ENCODE assay signal across 8 mouse cellular contexts in the genomic region with DNA sequence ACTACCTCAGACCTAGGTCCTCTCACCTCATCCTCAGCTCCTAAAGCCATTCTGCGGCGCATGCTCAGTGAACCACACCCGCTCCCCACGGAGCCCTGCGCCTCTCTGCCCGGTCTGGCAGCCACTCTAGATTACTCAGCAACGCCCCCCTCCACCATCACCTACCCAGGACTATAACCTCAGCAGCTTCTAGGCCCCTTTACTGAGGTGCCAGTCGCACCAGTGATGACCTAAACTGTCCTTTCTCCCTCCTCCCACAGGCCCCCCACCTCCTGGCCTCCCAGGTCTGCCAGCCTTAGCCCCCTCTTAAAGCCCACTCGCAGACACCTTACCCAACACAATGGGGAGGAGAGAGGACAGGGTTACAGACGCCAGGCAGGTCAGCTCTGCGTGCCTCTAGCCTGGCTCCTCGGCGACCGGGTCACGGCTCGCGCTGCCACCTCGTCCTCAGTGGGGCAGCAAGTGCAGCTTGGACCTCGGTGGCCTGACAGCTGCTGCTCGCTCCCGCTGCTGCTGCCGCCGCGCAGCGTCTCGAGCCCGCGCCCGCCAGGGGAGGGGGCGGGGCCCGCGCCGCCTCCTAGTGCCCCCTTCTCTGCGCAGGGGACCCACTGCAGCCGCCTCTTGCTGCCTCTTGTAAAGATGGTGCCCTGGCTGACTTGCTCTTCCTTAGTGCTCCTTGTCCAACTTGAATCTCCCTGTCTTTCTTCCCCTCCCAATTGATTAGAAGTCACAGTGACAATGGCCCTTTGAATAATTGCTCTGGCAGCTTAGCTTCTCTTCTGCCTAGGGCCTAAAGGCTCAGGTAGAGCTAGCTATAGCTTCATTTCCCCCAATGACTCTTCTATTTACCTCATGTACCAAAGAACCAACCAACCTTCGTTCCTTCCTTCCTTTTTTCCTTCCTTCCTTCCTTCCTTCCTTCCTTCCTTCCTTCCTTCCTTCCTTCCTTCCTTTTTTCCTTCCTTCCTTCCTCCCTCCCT. TPM values are rescaled to one million over a fixed set of nuclear protein-coding genes. Genes with fewer than 3 reads are reported as not detected.
A peak's percentile ranks its signal among the peaks of the same experiment; 100 is the strongest.
DNase-seq lines count a peak whose midpoint lies in the region; ATAC-seq and TF ChIP-seq lines count a peak whose summit lies in the region.

TSS of gene Rab9b (minus strand) at position 695 of the 980 bp plus-strand sequence.

- dilution Hi-C loops in CH12.LX (cut with MboI; ENCODE audit: extremely low pct_ligation_motif_present, extremely low pct_unique_long_range_greater_than_20kb, low sequenced_read_pairs): no loop called here

- peak within 1 kb of the TSS; percentile 95 for H3K4me2 ChIP-seq in CH12.LX (ENCODE audit: insufficient read depth, low read depth, poor library complexity, severe bottlenecking)
- H3K4me2 ChIP-seq in heart, embryonic 15.5 days: peak within 1 kb of the TSS; percentile 81

- 0 out of 2 replicates have a peak within 1 kb of the TSS, but pooled peaks have one; percentile 39 for H3K9ac ChIP-seq in CH12.LX (ENCODE audit: insufficient read depth, low read depth)
- H3K9ac ChIP-seq in ES-E14 (ENCODE audit: insufficient read depth, low read depth, low read length, poor library complexity, severe bottlenecking): peak within 1 kb of the TSS; percentile 42; the same call in 1 of the 2 replicates
- H3K9ac ChIP-seq in heart, embryonic 15.5 days: peak within 1 kb of the TSS; percentile 47

- in situ Hi-C loops in CH12.LX (cut with MboI; ENCODE audit: low pct_ligation_motif_present, low pct_unique_long_range_greater_than_20kb, low sequenced_read_pairs) (no loop called here), ES-E14 (cut with MboI; ENCODE audit: low sequenced_read_pairs in 2 of 2, unreplicated experiment in 2 of 2) (no loop called here)

- TF ChIP-seq CTCF in CH12.LX (conservative IDR thresholded peaks at IDR 0.05 in 1 of 2, IDR thresholded peaks at IDR 0.05 in 1 of 2; ENCODE audit: low read depth in 2 of 2, low read length in 2 of 2): no peak
- TF ChIP-seq CTCF in small intestine, adult 2 months (IDR thresholded peaks at IDR 0.05; ENCODE audit: extremely low read depth, insufficient read length, insufficient replicate concordance, low read depth, low read length): no peak

- H3K4me1 ChIP-seq in CH12.LX (ENCODE audit: control insufficient read depth in 1 of 2, insufficient read depth in 2 of 2): peaks cover 0 to 3% of the 10 kb centered on the region in 2 experiments; a peak in 1 of 4 replicates
- no peaks in the 10 kb centered on the region for H3K4me1 ChIP-seq in ES-E14 (ENCODE audit: control insufficient read depth in 2 of 2, insufficient read depth in 2 of 2, low read length in 2 of 2, poor library complexity in 1 of 2)
- no peaks in the 10 kb centered on the region for H3K4me1 ChIP-seq in heart, embryonic 15.5 days (replicated peaks)
- H3K4me1 ChIP-seq in small intestine, adult 2 months (ENCODE audit: control insufficient read depth, insufficient read depth, insufficient read length, low read length): no peaks in the 10 kb centered on the region

- H3K36me3 ChIP-seq in CH12.LX (replicated peaks in 1 of 2; ENCODE audit: control insufficient read depth in 1 of 2, insufficient read depth in 1 of 2, low read length in 1 of 2): no peaks in the 10 kb centered on the region
- no peaks in the 10 kb centered on the region for H3K36me3 ChIP-seq in ES-E14 (ENCODE audit: control insufficient read depth, insufficient read depth, low read length, poor library complexity, severe bottlenecking)
- H3K36me3 ChIP-seq in heart, embryonic 15.5 days: no peaks in the 10 kb centered on the region
- H3K36me3 ChIP-seq in small intestine, adult 2 months (ENCODE audit: control insufficient read depth, insufficient read depth, low read length): no peaks in the 10 kb centered on the region

- H3K27me3 ChIP-seq in CH12.LX (replicated peaks): no peaks in the 10 kb centered on the region
- H3K27me3 ChIP-seq in heart, embryonic 15.5 days: no peaks in the 10 kb centered on the region
- H3K27me3 ChIP-seq in small intestine, adult 2 months (ENCODE audit: control insufficient read depth, insufficient read depth, low read length): no peaks in the 10 kb centered on the region

- peak; percentile 73 for ATAC-seq in common myeloid progenitor, adult 5-6 weeks (replicated peaks; ENCODE audit: low read depth, poor library complexity, severe bottlenecking)
- 0 out of 2 replicates have a peak, but pooled peaks have one; percentile 39 for ATAC-seq in heart, embryonic 15.5 days (replicated peaks; ENCODE audit: insufficient number of reproducible peaks, insufficient read depth, low FRiP score, low read depth)

- H3K79me2 ChIP-seq in CH12.LX (replicated peaks; ENCODE audit: control insufficient read depth, extremely low read depth, insufficient read depth, poor library complexity, severe bottlenecking): no peaks in the 10 kb centered on the region

- TF ChIP-seq EP300 in CH12.LX (IDR thresholded peaks at IDR 0.05; ENCODE audit: low read length): no peak

- H3K4me3 ChIP-seq in CH12.LX (replicated peaks in 1 of 3; ENCODE audit: low read depth in 2 of 3, low read length in 2 of 3, poor library complexity in 1 of 3) (peak within 1 kb of the TSS in 1 of 3 experiments; percentile 69), ES-E14 (ENCODE audit: insufficient read depth in 1 of 2, low read depth in 1 of 2, low read length in 2 of 2, poor library complexity in 1 of 2, severe bottlenecking in 1 of 2) (peak within 1 kb of the TSS; percentile 68 to 69)
- peak within 1 kb of the TSS; percentile 54 for H3K4me3 ChIP-seq in heart, embryonic 15.5 days
- H3K4me3 ChIP-seq in small intestine, adult 2 months (ENCODE audit: low read depth, low read length): peak within 1 kb of the TSS; percentile 61

- DNase-seq in CH12.LX (ENCODE audit: extremely low read depth) (no peak), ES-E14 (ENCODE audit: low read depth, low spot score) (peak; percentile 11)
- peak; percentile 20 to 36 for DNase-seq in layer of hippocampus, postnatal 14 days (ENCODE audit: low spot score in 2 of 2)
- DNase-seq in lung, postnatal 36 days: peak; percentile 1
- DNase-seq in ovary, postnatal 14 days (ENCODE audit: low spot score): no peak

- no peak within 1 kb of the TSS for H3K27ac ChIP-seq in CH12.LX (ENCODE audit: insufficient read depth, low read depth)
- no peak within 1 kb of the TSS for H3K27ac ChIP-seq in ES-E14 (ENCODE audit: insufficient read depth, low read depth, low read length, poor library complexity, severe bottlenecking)
- H3K27ac ChIP-seq in heart, embryonic 15.5 days: no peak within 1 kb of the TSS
- no peak within 1 kb of the TSS for H3K27ac ChIP-seq in small intestine, adult 2 months (ENCODE audit: insufficient read depth, low read depth, low read length)

- TF ChIP-seq RAD21 in CH12.LX (IDR thresholded peaks at IDR 0.05; ENCODE audit: low read depth, low read length): no peak

- WGBS in heart, embryonic 15.5 days: 21% methylated on average over 34 of the region's 36 CpGs
- 9% methylated on average over 36 of the region's 36 CpGs for WGBS in small intestine, adult 2 months

- no peak for TF ChIP-seq POLR2A in CH12.LX (IDR thresholded peaks at IDR 0.05; ENCODE audit: low read depth, low read length)
- TF ChIP-seq POLR2A in small intestine, adult 2 months (IDR thresholded peaks at IDR 0.05; ENCODE audit: low read depth, low read length): no peak

- H3K9me3 ChIP-seq in CH12.LX (replicated peaks; ENCODE audit: low read length) (no peaks in the 10 kb centered on the region), ES-E14 (ENCODE audit: control insufficient read depth, insufficient read depth, low read depth, low read length) (no peaks in the 10 kb centered on the region)
- H3K9me3 ChIP-seq in heart, embryonic 15.5 days (replicated peaks): no peaks in the 10 kb centered on the region

TF ChIP-seq in CH12.LX, 34 proteins besides CTCF, POLR2A, EP300 and RAD21:
- TF ChIP-seq CHD1 (IDR thresholded peaks at IDR 0.05; ENCODE audit: low read depth, low read length): no peak
- TF ChIP-seq ZC3H11A (IDR thresholded peaks at IDR 0.05; ENCODE audit: low read depth, low read length): no peak
- no peak for TF ChIP-seq MAFK (IDR thresholded peaks at IDR 0.05; ENCODE audit: insufficient replicate concordance, low read length)
- TF ChIP-seq NRF1 (IDR thresholded peaks at IDR 0.05; ENCODE audit: low read depth, low read length): peak; percentile 79
TF ChIP-seq in CH12.LX: peak in this region for 1.

TF ChIP-seq in ES-E14, 5 proteins besides CTCF, POLR2A, EP300 and RAD21:
- TF ChIP-seq HCFC1 (IDR thresholded peaks at IDR 0.05; ENCODE audit: borderline replicate concordance, insufficient read depth, low read length): no peak
- no peak for TF ChIP-seq ZC3H11A (IDR thresholded peaks at IDR 0.05; ENCODE audit: borderline replicate concordance, low read depth, low read length)
- no peak for TF ChIP-seq ZNF384 (IDR thresholded peaks at IDR 0.05; ENCODE audit: low read depth, low read length)
- TF ChIP-seq CHD2 (IDR thresholded peaks at IDR 0.05; ENCODE audit: low read depth, low read length): no peak
- TF ChIP-seq MAFK (IDR thresholded peaks at IDR 0.05; ENCODE audit: insufficient read depth, low read depth, low read length): no peak

RNA-seq across cellular contexts. Expression of gene Rab9b, which starts in this region (rescaled TPM):
- total RNA-seq in CH12.LX (2012; rRNA removed) (0.04 TPM in 2 replicates), CH12.LX (2014; rRNA removed) (not detected in 2 replicates), ES-E14 (2012; rRNA removed) (0.18 TPM in 1 of 2 replicates, not detected in the other)
- polyA plus RNA-seq in CH12.LX (2012; ENCODE audit: insufficient read length, low read depth): not detected in 2 replicates
- not detected in 2 replicates for total RNA-seq in common myeloid progenitor, adult 5-6 weeks (2017)
- polyA plus RNA-seq in heart, embryonic 15.5 days (2015; fragmentation: Nextera tagmentation; extraction: Ambion mirVana): 0.23 and 0.32 TPM in 2 replicates
- total RNA-seq in layer of hippocampus, postnatal 14 days (2021): 10 to 100 TPM; 16.8 to 29.6 TPM
- not detected in 2 replicates for polyA plus RNA-seq in small intestine, adult 2 months (2012; rRNA removed)

Comparison
In these comparisons a context has a peak if more than half of its experiments do, and no peak if none do; other contexts are left out.
1. RNA of gene Rab9b (total RNA-seq): 16.8 to 29.6 TPM in layer of hippocampus, postnatal 14 days; 0.18 TPM in ES-E14, 0.04 TPM in CH12.LX and not detected in common myeloid progenitor, adult 5-6 weeks; every median in the first group is over 10 times any median in the second.
2. Peak in DNase-seq, H3K4me3 ChIP-seq and H3K9ac ChIP-seq in ES-E14; RNA of the gene not detected or under 1 TPM.
3. Peak in ATAC-seq in common myeloid progenitor, adult 5-6 weeks; RNA of the gene not detected or under 1 TPM.
4. Peak in ATAC-seq, H3K4me3 ChIP-seq, H3K9ac ChIP-seq and H3K4me2 ChIP-seq in heart, embryonic 15.5 days; RNA of the gene not detected or under 1 TPM.
5. DNase-seq: peak in layer of hippocampus, postnatal 14 days (2 of 2) and lung, postnatal 36 days (single experiment); none in CH12.LX (single experiment) and ovary, postnatal 14 days (single experiment).
6. Peak in every context shown above with its lines, with median percentiles within 50 percentile points of each other: H3K9ac ChIP-seq.